Mouse (Mus musculus) forebrain, embryonic 14.5 days (tissue): ENCODE measurements around the gene Apol6. TPM values are rescaled to one million over a fixed set of nuclear protein-coding genes. Genes with fewer than 3 reads are reported as not detected.

Experiments
- ATAC-seq: fragments of 200-750 bp; cut with Nextera tagmentation; 2 replicates; pipeline ENCODE4 v1.8.0; 2017; ENCODE audit warnings: mild to moderate bottlenecking, moderate library complexity
- DNase-seq: peaks from one replicate; pipeline ENCODE4 v3.0.0-alpha.2; 2015; ENCODE audit warnings: low spot score
- H3K27ac ChIP-seq: fragments of 300-500 bp; sonication (generic); 2 replicates; pipeline ENCODE4 v1.5.1; 2014; ENCODE audit warnings: low read depth, mild to moderate bottlenecking, control low read depth, low read length, moderate library complexity
- H3K27me3 ChIP-seq: fragments of 300-500 bp; sonication (generic); replicated peaks from 2 replicates; pipeline ENCODE4 v1.6.1; 2014; ENCODE audit warnings: low read length, control low read depth, mixed read lengths; ENCODE audit not compliant: control insufficient read depth, insufficient read depth
- H3K36me3 ChIP-seq: fragments of 300-500 bp; sonication (generic); 2 replicates; pipeline ENCODE4 v1.6.1; 2014; ENCODE audit warnings: low read length, control low read depth; ENCODE audit not compliant: control insufficient read depth, insufficient read depth
- H3K4me1 ChIP-seq: fragments of 300-500 bp; sonication (generic); 2 replicates; pipeline ENCODE4 v1.6.1; 2014; ENCODE audit warnings: antibody characterized with exemption, low read length, control low read depth; ENCODE audit not compliant: control insufficient read depth, insufficient read depth
- H3K4me2 ChIP-seq: fragments of 300-500 bp; sonication (generic); 2 replicates; pipeline ENCODE4 v1.6.1; 2014; ENCODE audit warnings: mild to moderate bottlenecking, control low read depth, low read length
- H3K4me3 ChIP-seq: fragments of 300-500 bp; sonication (generic); 2 replicates; pipeline ENCODE4 v1.5.1; 2014; ENCODE audit warnings: low read depth, low read length, control low read depth
- H3K9ac ChIP-seq: fragments of 300-500 bp; sonication (generic); 2 replicates; pipeline ENCODE4 v1.6.1; 2014; ENCODE audit warnings: mild to moderate bottlenecking, low read length, control low read depth, moderate library complexity
- H3K9me3 ChIP-seq: fragments of 300-500 bp; sonication (generic); replicated peaks from 2 replicates; pipeline ENCODE4 v1.6.1; 2016; ENCODE audit warnings: low read length, control low read depth, mixed read lengths; ENCODE audit not compliant: control insufficient read depth
- WGBS: fragments of 180-500 bp; shearing (Covaris S2); extraction: QIAGEN DNeasy Blood & Tissue Kit; methylation state at CpG from one replicate; pipeline ENCODE4 v1.1.7; 2014; 5-methylcytosine and 5-hydroxymethylcytosine counted together
- polyA plus RNA-seq: library from polyadenylated mRNA; unstranded; fragments of >200 nt; fragmentation: Nextera tagmentation; extraction: Ambion mirVana; gene quantifications from 2 replicates; pipeline ENCODE4 v1.2.1, GENCODE M21; 2014

Apol6 gene
- polyA plus RNA-seq, 1 experiment from 2014 or later: not detected

DNA sequence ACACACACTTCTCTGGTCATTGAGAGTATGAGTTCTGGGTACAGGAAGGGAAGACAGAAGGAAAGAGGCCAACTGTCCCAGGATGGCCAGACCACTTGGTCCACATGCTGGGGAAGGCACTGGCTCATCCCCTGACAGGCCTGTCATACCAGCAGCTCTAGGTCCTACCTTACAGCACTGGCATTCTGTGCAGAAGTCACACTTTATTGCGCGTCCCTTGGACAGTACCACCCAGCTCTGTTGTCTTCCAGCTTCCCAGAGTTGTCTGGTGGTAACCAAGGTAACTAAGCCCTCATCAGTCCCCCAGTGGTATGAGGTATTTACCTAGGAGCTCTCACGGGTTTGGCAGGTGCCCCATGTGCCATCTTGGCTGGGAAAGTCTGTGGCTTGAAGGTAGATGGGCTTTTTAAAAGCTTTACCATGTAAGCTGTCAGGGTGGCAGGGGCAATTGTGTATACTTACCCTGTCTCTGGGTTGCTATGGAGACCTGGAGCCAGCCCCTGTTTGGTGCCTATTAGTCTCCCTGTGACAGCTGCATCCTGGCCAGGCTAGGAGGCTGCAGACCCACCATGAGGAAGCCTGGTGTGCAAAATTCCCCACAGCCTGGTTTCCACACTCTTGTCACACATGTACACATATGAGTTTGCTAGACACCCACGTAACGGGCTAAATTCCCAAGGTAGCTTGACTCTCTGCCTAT is 18.5 kb upstream of the Apol6 start:
- H3K4me3 ChIP-seq: no peak overlapping the region
- H3K27ac ChIP-seq: no peak overlapping the region
- DNase-seq: peak; percentile 44
- WGBS: 58% methylated on average over 5 of the region's 5 CpGs
- no peaks in the 10 kb centered on the region for H3K4me1 ChIP-seq
- no peak overlapping the region for H3K9ac ChIP-seq
- no peak overlapping the region for H3K4me2 ChIP-seq
- no peaks in the 10 kb centered on the region for H3K9me3 ChIP-seq
- peak; percentile 24; the same call in 1 of the 2 replicates for ATAC-seq
- no peaks in the 10 kb centered on the region for H3K36me3 ChIP-seq
- no peaks in the 10 kb centered on the region for H3K27me3 ChIP-seq

DNA sequence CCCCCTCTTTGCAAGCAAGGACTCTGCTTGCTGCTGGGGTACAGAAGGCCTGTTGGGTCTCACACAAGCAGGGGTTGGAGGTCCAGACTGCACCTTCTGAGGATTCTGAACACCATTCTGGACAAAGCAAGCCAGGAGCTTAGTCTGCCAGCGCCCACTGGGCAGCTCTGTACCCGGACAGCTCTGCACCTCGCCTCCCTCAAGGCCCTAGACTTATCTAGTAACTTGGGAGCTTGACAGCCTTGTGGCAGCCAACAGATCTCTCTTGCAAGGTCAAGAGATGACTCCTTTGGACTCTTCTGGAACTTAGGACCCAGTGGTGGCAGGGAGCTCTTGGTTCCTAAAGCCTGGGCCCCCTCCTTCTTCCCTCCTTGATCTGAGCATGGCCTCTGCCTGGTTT is 17.4 kb upstream of the Apol6 start:
- no peaks in the 10 kb centered on the region for H3K9me3 ChIP-seq
- H3K27ac ChIP-seq: no peak overlapping the region
- WGBS: 86% methylated on average over 3 of the region's 3 CpGs
- H3K36me3 ChIP-seq: no peaks in the 10 kb centered on the region
- no peak for ATAC-seq
- H3K9ac ChIP-seq: no peak overlapping the region
- DNase-seq: no peak
- H3K4me2 ChIP-seq: no peak overlapping the region
- H3K27me3 ChIP-seq: no peaks in the 10 kb centered on the region
- H3K4me3 ChIP-seq: no peak overlapping the region
- H3K4me1 ChIP-seq: no peaks in the 10 kb centered on the region

DNA sequence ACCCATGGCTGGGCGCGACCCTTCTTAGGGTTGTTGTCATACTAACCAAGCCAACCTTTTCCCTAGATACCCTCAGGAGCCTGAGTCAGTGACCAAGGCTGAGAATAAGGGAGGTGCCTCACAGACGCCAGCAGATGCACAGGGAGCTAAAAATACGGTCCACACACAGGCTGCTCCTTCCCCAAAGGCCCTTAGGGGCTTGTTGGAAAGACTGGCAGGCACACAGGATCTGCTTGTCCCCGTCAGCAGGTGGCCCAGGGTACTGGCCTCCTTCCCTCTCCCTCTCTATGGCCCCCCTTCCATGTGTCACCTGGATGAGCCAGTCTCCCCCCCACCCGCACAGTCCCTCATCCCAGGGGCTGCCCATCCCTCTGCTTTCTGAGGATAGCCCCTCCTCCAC is 16.9 kb upstream of the Apol6 start:
- no peak overlapping the region for H3K9ac ChIP-seq
- H3K4me1 ChIP-seq: no peaks in the 10 kb centered on the region
- H3K4me2 ChIP-seq: no peak overlapping the region
- H3K9me3 ChIP-seq: no peaks in the 10 kb centered on the region
- 73% methylated on average over 6 of the region's 6 CpGs for WGBS
- H3K36me3 ChIP-seq: no peaks in the 10 kb centered on the region
- H3K27ac ChIP-seq: no peak overlapping the region
- no peak overlapping the region for H3K4me3 ChIP-seq
- no peaks in the 10 kb centered on the region for H3K27me3 ChIP-seq
- ATAC-seq: no peak
- DNase-seq: no peak

DNA sequence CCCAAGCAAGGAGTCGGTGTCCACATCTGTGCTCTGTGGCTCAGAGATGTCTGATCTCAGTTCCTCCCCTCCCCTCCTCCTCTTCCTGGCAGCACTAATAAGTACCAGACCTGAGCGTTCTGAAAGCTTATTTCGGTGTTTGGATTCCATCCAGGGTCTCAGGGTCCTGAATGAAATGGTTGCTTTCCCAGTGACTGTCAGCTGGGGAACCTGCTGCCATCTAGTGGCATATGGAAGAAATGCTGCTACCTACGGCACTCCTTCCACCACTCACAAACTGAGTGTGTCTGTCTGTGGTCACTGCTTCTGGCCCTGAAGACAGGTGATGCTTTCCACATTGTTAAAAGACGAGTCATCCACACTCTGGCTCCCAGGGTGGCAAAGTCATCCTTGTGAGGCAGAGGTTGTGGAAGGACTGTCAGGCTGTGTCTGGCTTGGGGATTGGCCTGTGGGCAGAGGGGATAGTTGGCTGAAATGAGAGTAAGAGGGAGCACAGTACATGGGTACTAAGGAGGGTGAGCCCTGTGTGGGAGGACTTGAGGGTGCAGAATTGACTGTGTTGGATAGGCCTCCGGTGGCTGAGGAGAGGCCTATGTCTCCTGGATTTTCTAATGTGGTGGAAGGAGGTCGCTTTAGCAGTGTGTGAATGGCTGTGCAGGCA is 15.1 kb upstream of the Apol6 start:
- 28% methylated on average over 7 of the region's 7 CpGs for WGBS
- H3K36me3 ChIP-seq: no peaks in the 10 kb centered on the region
- H3K9me3 ChIP-seq: no peaks in the 10 kb centered on the region
- H3K4me1 ChIP-seq: no peaks in the 10 kb centered on the region
- ATAC-seq: peak; percentile 84
- no peak overlapping the region for H3K9ac ChIP-seq
- H3K27ac ChIP-seq: no peak overlapping the region
- H3K27me3 ChIP-seq: no peaks in the 10 kb centered on the region
- no peak overlapping the region for H3K4me3 ChIP-seq
- H3K4me2 ChIP-seq: no peak overlapping the region
- peak; percentile 94 for DNase-seq

DNA sequence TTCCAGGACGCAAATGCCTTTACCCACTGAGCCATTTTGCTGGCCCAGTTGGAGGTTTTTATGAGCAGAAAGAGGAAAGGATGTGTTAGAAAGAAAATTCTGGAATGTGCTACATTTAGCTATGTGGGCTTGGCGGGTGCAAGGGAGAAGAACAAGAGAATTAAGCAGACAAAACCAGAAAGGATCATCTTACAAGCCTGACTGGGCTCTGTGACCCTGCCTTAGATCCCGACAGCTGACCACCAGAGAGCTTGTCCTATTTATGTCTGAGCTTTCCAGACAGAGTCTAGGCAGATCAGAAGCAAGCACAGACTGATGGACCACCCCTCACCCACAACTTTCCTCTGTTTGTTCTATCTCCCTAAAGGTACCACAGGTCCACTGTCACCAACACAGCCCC is 13.3 kb upstream of the Apol6 start:
- Histone ChIP-seq H3K36me3 (no peaks in the 10 kb centered on the region), H3K4me2 (no peak overlapping the region), H3K9me3 (no peaks in the 10 kb centered on the region), H3K4me1 (no peaks in the 10 kb centered on the region), H3K27ac (no peak overlapping the region), H3K4me3 (no peak overlapping the region), H3K9ac (no peak overlapping the region), H3K27me3 (no peaks in the 10 kb centered on the region)
- WGBS: 48% methylated on average over 3 of the region's 3 CpGs
- ATAC-seq (no peak), DNase-seq (no peak)

DNA sequence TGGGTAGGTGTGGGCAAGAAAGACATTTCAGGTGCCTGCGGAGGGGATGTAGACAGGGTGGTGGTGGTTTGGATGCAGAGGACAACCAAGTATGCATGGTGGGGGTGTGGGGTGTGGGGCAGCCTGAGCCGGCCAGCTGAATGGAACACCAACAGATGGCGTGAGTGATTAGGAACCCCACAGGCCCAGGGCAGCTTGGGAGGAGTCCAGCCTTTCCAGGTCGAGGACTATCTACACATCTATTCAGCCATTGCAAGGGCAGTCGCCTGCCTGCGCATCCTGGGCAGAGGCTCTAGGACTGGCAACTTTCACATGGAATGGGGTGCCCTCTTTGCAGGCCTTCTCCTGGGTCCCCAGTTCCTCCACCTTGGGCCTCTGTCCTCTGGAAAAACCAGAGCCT is 10.0 kb upstream of the Apol6 start:
- Histone ChIP-seq H3K36me3 (no peaks in the 10 kb centered on the region), H3K9me3 (no peaks in the 10 kb centered on the region), H3K27me3 (no peaks in the 10 kb centered on the region), H3K4me2 (no peak overlapping the region), H3K4me3 (no peak overlapping the region), H3K27ac (no peak overlapping the region), H3K4me1 (no peaks in the 10 kb centered on the region), H3K9ac (no peak overlapping the region)
- DNase-seq (no peak), ATAC-seq (no peak)
- WGBS: 87% methylated on average over 6 of the region's 6 CpGs

DNA sequence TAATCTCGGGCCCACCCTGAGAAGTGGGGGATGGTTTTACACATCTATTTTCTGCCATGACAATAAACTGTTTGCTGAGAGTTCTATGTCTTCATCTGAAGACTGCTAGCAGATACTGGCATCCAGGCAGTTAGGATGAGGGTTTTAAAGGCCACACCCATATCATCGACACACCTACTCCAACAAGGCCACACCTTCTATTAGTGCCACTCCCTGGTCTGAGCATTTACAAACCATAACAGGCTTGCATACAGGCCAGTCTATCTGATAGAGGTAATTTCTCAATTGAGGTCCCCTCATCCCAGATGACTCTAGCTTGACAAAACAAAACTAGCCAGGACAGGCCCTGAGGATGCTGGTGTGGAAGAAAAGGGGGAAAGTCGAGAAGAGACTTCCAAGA is 8.9 kb upstream of the Apol6 start:
- WGBS: 75% methylated on average over 3 of the region's 3 CpGs
- no peak for ATAC-seq

DNA sequence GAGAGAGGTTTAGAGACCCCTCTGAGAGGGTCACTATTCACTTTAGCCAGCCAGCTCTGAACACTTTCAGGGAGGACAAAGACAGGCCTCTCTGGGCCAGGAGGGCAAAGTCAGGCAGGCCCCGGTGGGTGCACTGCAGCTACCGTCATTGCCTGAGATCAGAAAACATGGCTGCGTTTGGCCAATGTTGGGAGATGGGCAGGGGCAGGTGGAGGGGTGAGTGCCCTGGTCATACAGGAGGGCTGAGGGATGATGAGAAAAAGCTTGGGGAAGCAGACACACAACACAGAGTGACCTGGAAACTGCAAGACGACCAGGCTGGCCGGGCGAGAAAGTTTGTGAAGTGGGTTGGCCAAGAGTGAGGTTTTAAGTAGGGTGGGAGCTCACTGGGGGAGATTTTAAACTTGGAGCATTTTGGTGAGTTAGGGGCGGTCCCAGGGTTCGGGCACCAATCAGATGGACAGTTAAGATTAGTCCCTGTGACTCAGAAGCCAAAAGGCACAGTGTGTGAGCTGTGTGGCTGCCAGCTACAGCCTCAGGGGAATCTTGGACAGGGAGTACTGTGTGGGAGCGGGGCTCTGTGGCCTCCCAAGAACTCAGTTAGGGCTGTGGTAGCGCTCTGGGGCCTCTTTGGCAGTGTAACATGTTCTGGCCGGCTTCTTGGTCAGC is 8.1 kb upstream of the Apol6 start:
- no peaks in the 10 kb centered on the region for H3K4me1 ChIP-seq
- H3K27ac ChIP-seq: no peak overlapping the region; the same call in 1 of the 2 replicates
- no peak overlapping the region for H3K9ac ChIP-seq
- 78% methylated on average over 11 of the region's 11 CpGs for WGBS
- H3K36me3 ChIP-seq: no peaks in the 10 kb centered on the region
- no peak overlapping the region for H3K4me3 ChIP-seq
- ATAC-seq (no peak), DNase-seq (no peak)
- H3K9me3 ChIP-seq: no peaks in the 10 kb centered on the region
- no peaks in the 10 kb centered on the region for H3K27me3 ChIP-seq
- H3K4me2 ChIP-seq: no peak overlapping the region

More for the DNA sequence above, 8.9 kb upstream of the Apol6 start:
- Histone ChIP-seq H3K9me3 (no peaks in the 10 kb centered on the region), H3K27me3 (no peaks in the 10 kb centered on the region), H3K36me3 (no peaks in the 10 kb centered on the region), H3K4me1 (no peaks in the 10 kb centered on the region), H3K9ac (no peak overlapping the region), H3K27ac (no peak overlapping the region), H3K4me3 (no peak overlapping the region), H3K4me2 (no peak overlapping the region)
- DNase-seq: no peak

DNA sequence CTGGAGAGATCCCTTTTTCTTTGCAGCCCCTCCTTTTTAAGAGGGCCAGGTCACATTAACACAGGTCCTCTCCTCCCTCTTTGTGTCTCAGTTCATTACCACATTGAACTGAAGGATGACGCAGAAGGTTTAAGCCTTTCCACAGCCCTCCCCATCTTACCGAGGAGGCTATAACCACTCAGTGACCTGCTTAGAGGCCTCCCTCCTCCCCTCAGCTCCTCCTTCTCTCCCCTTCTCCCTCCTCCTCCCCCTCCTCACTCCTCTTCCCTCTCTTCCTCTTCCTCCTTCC is 7.6 kb upstream of the Apol6 start:
- Histone ChIP-seq H3K4me1 (no peaks in the 10 kb centered on the region), H3K27ac (peak overlapping the region; percentile 39; the same call in 1 of the 2 replicates), H3K9me3 (no peaks in the 10 kb centered on the region), H3K9ac (no peak overlapping the region), H3K4me2 (no peak overlapping the region), H3K27me3 (no peaks in the 10 kb centered on the region), H3K4me3 (no peak overlapping the region), H3K36me3 (no peaks in the 10 kb centered on the region)
- 32% methylated on average over 2 of the region's 2 CpGs for WGBS
- DNase-seq (no peak), ATAC-seq (no peak)
